Mouse (Mus musculus) retina, embryonic 14.5 days (tissue): ENCODE data around the gene Vmn1r2.
"Not testable (repeated sequence)": the region's sequence is repeated elsewhere in the genome, so short reads cannot be mapped to it uniquely, and the experiment has no call there.

Source experiments
- DNase-seq: peaks from one replicate; pipeline ENCODE4 v3.0.0-alpha.2; 2015; ENCODE audit warnings: low spot score

Gene Vmn1r2

GRCm38 (mm10) chr4:3167020-3167419 lies at the start of gene Vmn1r2:
Vmn1r2 (plus strand) TSS chr4:3167320.
- DNase-seq = not testable (repeated sequence)

DNA sequence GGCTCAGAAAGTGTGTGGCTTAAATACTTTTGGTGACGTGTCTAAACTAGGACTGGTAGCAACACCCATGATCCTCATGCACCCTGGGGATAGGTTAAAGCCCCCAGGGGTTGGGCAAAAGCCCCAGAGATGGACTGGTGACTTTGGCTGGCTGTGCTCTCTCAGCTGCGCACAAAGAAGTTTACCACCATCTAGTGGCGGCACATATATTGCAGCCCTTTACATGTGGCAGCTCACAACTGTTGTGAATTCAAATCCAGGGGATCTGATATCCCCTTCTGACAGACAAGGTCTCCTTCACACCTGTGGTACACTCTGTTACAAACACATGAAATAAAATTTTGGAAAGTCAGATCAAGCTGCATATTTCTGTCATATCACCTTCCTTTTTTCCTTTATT lies 19.2 kb upstream of the Vmn1r2 start:
- not testable (repeated sequence) for DNase-seq

DNA sequence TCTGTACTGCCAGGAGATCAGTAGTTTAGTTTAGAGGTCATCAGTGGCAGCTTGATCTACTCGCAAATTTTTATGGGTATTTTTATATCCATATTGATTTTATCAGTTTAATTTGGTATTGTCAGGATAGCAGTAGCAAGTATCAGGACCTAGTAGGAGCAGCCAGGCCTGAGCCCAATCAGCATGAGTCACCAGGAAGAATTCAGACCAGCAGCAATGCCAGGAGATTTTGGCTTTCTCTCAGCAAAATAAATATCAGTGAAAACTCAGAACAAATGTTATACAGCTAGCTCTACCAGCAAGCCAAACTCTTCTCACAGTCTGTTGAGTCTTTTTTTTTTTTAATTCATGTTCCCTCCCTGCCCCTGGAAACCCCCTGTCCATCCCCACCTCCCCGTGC lies 13.8 kb upstream of the Vmn1r2 start:
- DNase-seq = not testable (repeated sequence)

GRCm38 (mm10) chr4:3164429-3164828 lies 2.7 kb upstream of the Vmn1r2 start:
- DNase-seq = not testable (repeated sequence)

GRCm38 (mm10) chr4:3165046-3165445 lies 2.1 kb upstream of the Vmn1r2 start:
- no peak for DNase-seq

GRCm38 (mm10) chr4:3174586-3174985 lies 7.5 kb downstream of the Vmn1r2 start:
- not testable (repeated sequence) for DNase-seq

GRCm38 (mm10) chr4:3175756-3176155 lies 8.6 kb downstream of the Vmn1r2 start:
- not testable (repeated sequence) for DNase-seq

DNA sequence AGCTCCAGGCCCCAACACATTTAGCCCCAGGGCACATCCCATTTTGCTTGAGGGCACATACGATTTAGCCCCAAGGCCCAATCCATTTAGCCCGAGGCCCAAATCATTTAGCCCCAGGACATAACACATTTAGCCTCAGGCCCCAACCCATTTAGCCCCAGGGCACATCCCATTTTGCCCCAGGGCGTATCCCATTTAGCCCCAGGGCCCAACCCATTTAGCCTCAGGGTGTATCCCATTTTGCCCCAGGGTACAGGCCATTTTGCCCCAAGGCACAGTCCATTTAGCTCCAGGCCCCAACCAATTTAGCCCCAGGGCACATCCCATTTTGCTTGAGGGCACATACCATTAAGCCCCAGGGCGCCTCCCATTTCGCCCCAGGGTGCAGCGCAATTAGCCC lies 9.1 kb downstream of the Vmn1r2 start:
- DNase-seq = not testable (repeated sequence)

DNA sequence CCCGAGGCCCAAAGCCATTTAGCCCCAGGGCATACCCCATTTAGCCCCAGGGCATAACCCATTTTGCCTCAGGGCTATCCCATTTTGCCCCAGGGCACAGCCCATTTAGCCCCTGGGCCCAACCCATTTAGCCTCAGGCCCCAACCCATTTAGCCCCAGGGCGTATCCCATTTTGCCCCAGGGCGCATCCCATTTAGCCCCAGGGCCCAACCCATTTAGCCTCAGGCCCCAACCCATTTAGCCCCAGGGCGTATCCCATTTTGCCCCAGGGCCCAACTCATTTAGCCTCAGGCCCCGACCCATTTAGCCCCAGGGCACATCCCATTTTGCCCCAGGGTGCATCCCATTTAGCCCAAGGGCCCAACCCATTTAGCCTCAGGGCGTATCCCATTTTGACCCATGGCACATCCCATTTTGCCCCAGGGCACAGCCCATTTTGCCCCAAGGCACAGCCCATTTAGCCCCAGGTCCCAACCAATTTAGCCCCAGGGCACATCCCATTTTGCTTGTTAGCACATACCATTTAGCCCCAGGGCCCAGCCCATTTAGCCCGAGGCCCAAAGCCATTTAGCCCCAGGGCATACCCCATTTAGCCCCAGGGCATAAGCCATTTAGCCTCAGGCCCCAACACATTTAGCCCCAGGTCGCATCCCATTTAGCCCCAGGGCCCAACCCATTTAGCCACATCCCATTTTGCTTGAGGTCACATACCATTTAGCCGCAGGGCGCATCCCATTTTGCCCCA lies 9.8 kb downstream of the Vmn1r2 start:
- DNase-seq = not testable (repeated sequence)

DNA sequence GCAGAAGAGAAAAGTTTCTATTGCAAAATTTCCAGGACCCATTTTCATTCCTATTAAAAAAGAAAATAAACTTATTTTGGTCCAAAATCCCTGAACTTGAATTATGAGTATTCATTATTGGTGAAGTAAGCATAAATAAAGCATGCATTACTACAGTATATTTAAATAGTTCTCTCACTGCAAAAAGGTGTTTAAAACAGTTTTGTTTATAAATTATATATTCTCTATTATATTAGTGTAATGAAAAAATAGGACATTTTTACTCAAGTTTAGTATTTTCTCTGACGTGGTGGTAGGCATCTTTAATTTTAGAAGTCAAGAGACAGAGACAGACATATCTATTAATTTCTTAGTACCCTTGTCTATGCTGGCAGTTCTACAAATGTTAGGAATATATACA lies 18.1 kb downstream of the Vmn1r2 start, which contains the start of gene Vmn1r3:
Vmn1r3 (minus strand) TSS at position 101 of the 400 bp plus-strand sequence.
- not testable (repeated sequence) for DNase-seq

DNA sequence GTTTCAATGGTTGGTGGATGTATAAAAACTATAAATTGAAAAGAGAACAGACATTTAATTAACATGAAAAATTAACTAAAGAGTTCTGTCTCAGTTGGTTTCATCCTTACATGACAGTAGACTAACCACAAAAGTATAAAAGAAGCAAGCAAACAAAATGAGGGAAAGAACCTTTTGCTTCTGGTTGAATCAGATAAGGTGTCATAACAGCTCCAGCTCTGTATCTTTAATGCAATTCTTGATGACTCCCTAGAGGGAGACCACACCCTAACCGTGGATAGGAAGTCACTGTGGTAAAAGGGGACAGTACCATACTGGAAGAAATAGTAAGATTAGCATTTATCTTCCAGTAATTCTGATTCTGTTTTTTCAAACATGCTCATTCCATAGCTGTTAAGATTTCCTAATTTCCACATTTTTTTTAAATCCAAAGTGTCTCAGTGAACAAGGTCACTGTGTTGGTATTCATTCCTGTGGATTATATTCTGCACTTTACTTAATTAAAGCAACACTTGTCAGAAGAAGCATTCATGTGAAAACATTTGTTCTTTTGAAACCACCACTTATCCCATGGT lies 42.6 kb downstream of the Vmn1r2 start:
- not testable (repeated sequence) for DNase-seq

GRCm38 (mm10) chr4:3213349-3213748 lies 46.2 kb downstream of the Vmn1r2 start:
- not testable (repeated sequence) for DNase-seq

DNA sequence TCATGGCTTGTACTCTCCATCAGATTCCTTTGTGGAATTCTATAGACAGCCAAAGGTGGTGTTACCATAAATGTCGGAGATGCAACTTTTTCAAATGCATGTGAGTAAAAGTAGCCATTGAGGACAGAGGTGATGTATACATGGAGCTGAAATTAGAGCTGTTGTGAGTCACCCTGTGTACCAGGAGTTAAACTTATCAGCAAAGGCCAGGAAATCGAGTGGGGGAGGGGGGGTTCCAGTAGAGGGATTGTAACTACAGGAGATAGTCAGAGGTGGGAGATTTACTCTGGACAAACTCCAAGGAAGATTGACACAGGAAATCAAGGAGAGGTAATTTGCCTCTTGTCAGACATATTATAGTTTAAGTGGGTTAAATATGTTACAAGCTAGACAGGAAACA lies 49.3 kb downstream of the Vmn1r2 start:
- not testable (repeated sequence) for DNase-seq
